Mouse (Mus musculus) v-Abl transformed pro-B cells (cell line): Measurements from ENCODE around the gene Gna13.

Experiments used
- in situ Hi-C, 2 experiments: fragments of 400-800 bp; cut with MboI; formaldehyde crosslinking; loops; one replicate each; pipeline ENCODE4 v1.15.1; 2025; ENCODE audit not compliant: unreplicated experiment in 2 of 2

Gna13 gene

GRCm38 (mm10) chr11:109444600-109444999 lies 82.0 kb downstream of the Gna13 start:
- in situ Hi-C loops: loop anchor here (5.0 to 25.0 kb wide), 5 partner anchors 127 to 532 kb away; partner anchors contain the start of gene Axin2 (in 1 of the 2)

GRCm38 (mm10) chr11:109445438-109446035 lies 82.9 kb downstream of the Gna13 start:
- in situ Hi-C loops: loop anchor here (5.0 to 25.0 kb wide), 4 partner anchors 137 to 993 kb away; partner anchors contain the start of gene Axin2 (in 1 of the 2)
